19 mouse cellular contexts compared by ENCODE assay signal in the genomic region with DNA sequence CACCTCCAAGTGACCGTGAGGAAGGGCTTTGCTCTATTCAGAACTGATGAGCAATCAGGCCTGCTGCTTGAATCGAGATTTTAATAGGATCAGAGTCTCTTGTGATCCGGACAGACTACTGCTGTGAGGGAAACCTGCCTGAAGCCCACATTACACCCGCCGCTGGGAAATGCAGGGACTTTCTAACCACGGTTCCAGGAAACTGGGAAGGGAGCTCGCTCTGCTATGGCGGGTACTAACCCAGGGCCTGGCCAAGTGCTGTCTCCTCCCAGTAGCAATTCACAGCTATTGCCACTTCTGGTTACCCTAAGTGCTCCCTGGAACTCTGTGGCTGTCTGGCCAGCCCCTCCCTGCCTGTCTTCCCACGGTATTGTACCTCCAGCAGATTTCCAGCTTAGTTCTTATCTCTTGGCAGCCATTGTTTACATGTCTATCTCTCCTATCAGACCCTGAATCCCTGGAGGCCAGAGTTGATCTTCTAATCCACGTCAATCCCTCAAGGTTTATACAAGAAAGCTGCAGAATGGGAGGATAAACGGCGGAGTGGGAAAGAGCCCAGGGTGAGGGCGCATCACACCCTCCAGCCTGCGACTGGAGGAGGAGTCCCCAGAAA. TPM values are rescaled to one million over a fixed set of nuclear protein-coding genes. Genes with fewer than 3 reads are reported as not detected.
DNase-seq lines count a peak whose midpoint lies in the region; ATAC-seq and TF ChIP-seq lines count a peak whose summit lies in the region.
"Had no signal": no experiment of that assay in that cellular context is flagged by ENCODE, and none has a peak within 500 bp of the region (broad histone marks: within the 10 kb centered on the region; RNA-seq: fewer than 3 reads in every experiment).

No protein-coding gene starts in this region.

- H3K36me3 ChIP-seq in midbrain, embryonic 11.5 days (ENCODE audit: control insufficient read depth, insufficient read depth, low read length) = no peaks in the 10 kb centered on the region
- H3K36me3 ChIP-seq: forebrain, embryonic 10.5 days; limb, embryonic 15.5 days; neural tube, embryonic 15.5 days had no signal

- intact Hi-C loops in left cerebral cortex, adult 2 months (cut with DNase I) = no loop called here
- intact Hi-C loops in left cerebral cortex, postnatal 25 days (cut with DNase I) = no loop called here

- ATAC-seq in frontal cortex, adult (ENCODE audit: low TSS enrichment) = peak; percentile 11; the same call in 1 of the 2 replicates
- ATAC-seq in midbrain, embryonic 11.5 days (ENCODE audit: low FRiP score) = no peak
- no peak for ATAC-seq in granulocyte monocyte progenitor cell, adult 5-6 weeks (replicated peaks; ENCODE audit: poor library complexity, severe bottlenecking)

- no peak overlapping the region; the same call in 1 of the 2 replicates for H3K9ac ChIP-seq in midbrain, embryonic 11.5 days (ENCODE audit: low read length)
- H3K9ac ChIP-seq: embryonic facial prominence, embryonic 13.5 days; limb, embryonic 15.5 days; neural tube, embryonic 15.5 days had no signal

- WGBS in midbrain, embryonic 11.5 days = 28% methylated on average over 14 of the region's 14 CpGs

- no peak overlapping the region for H3K4me3 ChIP-seq in left cerebral cortex, adult 2 months
- H3K4me3 ChIP-seq in midbrain, embryonic 11.5 days (ENCODE audit: low read depth, low read length) = no peak overlapping the region
- H3K4me3 ChIP-seq: embryonic facial prominence, embryonic 13.5 days; forebrain, embryonic 10.5 days; gastrocnemius, adult 2 months; limb, embryonic 15.5 days; neural tube, embryonic 15.5 days had no signal

- peaks cover 3% of the 10 kb centered on the region; the same call in 1 of the 2 replicates for H3K4me1 ChIP-seq in midbrain, embryonic 11.5 days (ENCODE audit: control insufficient read depth, insufficient read depth, low read length)
- H3K4me1 ChIP-seq: limb, embryonic 15.5 days; neural tube, embryonic 15.5 days had no signal

- no peak for DNase-seq in frontal cortex, postnatal 10 days (ENCODE audit: low spot score in 2 of 2)
- no peak for DNase-seq in left cerebral cortex, adult 2 months (ENCODE audit: extremely low spot score in 1 of 2, low spot score in 2 of 2)
- no peak for DNase-seq in left cerebral cortex, postnatal 25 days (ENCODE audit: low spot score in 2 of 2)
- peak; percentile 88 for DNase-seq in midbrain, embryonic 11.5 days (ENCODE audit: low spot score, missing footprints)
- peak; percentile 39 for DNase-seq in retina, postnatal 7 days (ENCODE audit: low read depth, low spot score)
- DNase-seq in frontal cortex, postnatal 14 days (ENCODE audit: low spot score in 2 of 2) = no peak
- DNase-seq: cerebellum, adult 11 months; gastrocnemius, adult 2 months; heart, adult 18-20 months; kidney, adult 11 months; kidney, postnatal 10 days; lung, adult 2 months had no signal

- peaks cover 2% of the 10 kb centered on the region; the same call in 1 of the 2 replicates for H3K9me3 ChIP-seq in midbrain, embryonic 11.5 days (ENCODE audit: control insufficient read depth, low read length)
- H3K9me3 ChIP-seq: limb, embryonic 15.5 days; neural tube, embryonic 15.5 days had no signal

- TF ChIP-seq CTCF in left cerebral cortex, adult 2 months (IDR thresholded peaks at IDR 0.05) = no peak

- no peaks in the 10 kb centered on the region for H3K27me3 ChIP-seq in midbrain, embryonic 11.5 days (ENCODE audit: control insufficient read depth, insufficient read depth, low read length)
- H3K27me3 ChIP-seq: embryonic facial prominence, embryonic 13.5 days; limb, embryonic 15.5 days; neural tube, embryonic 15.5 days had no signal

- peak overlapping the region; percentile 83 for H3K27ac ChIP-seq in left cerebral cortex, adult 2 months
- H3K27ac ChIP-seq in midbrain, embryonic 11.5 days (ENCODE audit: low read depth, low read length) = no peak overlapping the region
- H3K27ac ChIP-seq: embryonic facial prominence, embryonic 13.5 days; forebrain, embryonic 10.5 days; gastrocnemius, adult 2 months; limb, embryonic 15.5 days; macrophage; neural tube, embryonic 15.5 days had no signal

- H3K4me2 ChIP-seq in midbrain, embryonic 11.5 days = peak overlapping the region; percentile 4; the same call in 1 of the 2 replicates
- H3K4me2 ChIP-seq: embryonic facial prominence, embryonic 13.5 days; limb, embryonic 15.5 days; neural tube, embryonic 15.5 days had no signal

RNA-seq across cellular contexts. Expression of a gene that starts 18.7 kb away (rescaled TPM):
- total RNA-seq in left cerebral cortex, adult 2 months (2021) = 10 to 100 TPM; 38.4 to 41.6 TPM
- total RNA-seq in left cerebral cortex, postnatal 25 days (2021) = 10 to 100 TPM; 27.5 to 29.5 TPM
- polyA plus RNA-seq in midbrain, embryonic 11.5 days (2014; fragmentation: Nextera tagmentation; extraction: Ambion mirVana) = 14.6 and 16.7 TPM in 2 replicates
- 33.3 and 52.1 TPM in 2 replicates for total RNA-seq in granulocyte monocyte progenitor cell, adult 5-6 weeks (2014; fragmentation: Nextera tagmentation)
- total RNA-seq in granulocyte monocyte progenitor cell, adult 5-6 weeks (2017) = 3.5 and 6.1 TPM in 2 replicates

RNA-seq across cellular contexts. Expression of a gene that starts 47.4 kb away (rescaled TPM):
- under 1 TPM; 0.32 to 0.79 TPM for total RNA-seq in left cerebral cortex, adult 2 months (2021)
- total RNA-seq in left cerebral cortex, postnatal 25 days (2021) = under 1 TPM; 0.16 to 0.82 TPM
- polyA plus RNA-seq in midbrain, embryonic 11.5 days (2014; fragmentation: Nextera tagmentation; extraction: Ambion mirVana) = 0.10 and 0.38 TPM in 2 replicates
- total RNA-seq in granulocyte monocyte progenitor cell, adult 5-6 weeks (2014; fragmentation: Nextera tagmentation) = 12.9 and 25.6 TPM in 2 replicates
- 2.3 and 2.5 TPM in 2 replicates for total RNA-seq in granulocyte monocyte progenitor cell, adult 5-6 weeks (2017)

Comparison
In these comparisons a context has a peak if more than half of its experiments do, and no peak if none do; other contexts are left out.
1. DNase-seq: peak in midbrain, embryonic 11.5 days (single experiment) and retina, postnatal 7 days (single experiment); none in frontal cortex, postnatal 10 days (0 of 2), left cerebral cortex, adult 2 months (0 of 2), left cerebral cortex, postnatal 25 days (0 of 2) and frontal cortex, postnatal 14 days (0 of 2).